In genomic region chr3:57542848-57543380, GRCm38 (mm10) we compare ENCODE assay signal across 29 mouse cellular contexts. TPM values are rescaled to one million over a fixed set of nuclear protein-coding genes. Genes with fewer than 3 reads are reported as not detected.
DNase-seq lines count a peak whose midpoint lies in the region; ATAC-seq and TF ChIP-seq lines count a peak whose summit lies in the region.
"Had no signal": no experiment of that assay in that cellular context is flagged by ENCODE, and none has a peak within 500 bp of the region (broad histone marks: within the 10 kb centered on the region; RNA-seq: fewer than 3 reads in every experiment).

No protein-coding gene starts in this region.

- peaks cover 9% of the 10 kb centered on the region for H3K79me2 ChIP-seq in heart, adult 2 months (replicated peaks; ENCODE audit: control insufficient read depth, insufficient read depth, low read length)

- ATAC-seq in midbrain, postnatal 0 days (ENCODE audit: low FRiP score), result no peak
- no peak for ATAC-seq in midbrain, embryonic 11.5 days (ENCODE audit: low FRiP score)
- no peak for ATAC-seq in erythroid progenitor cell, adult 5-6 weeks (replicated peaks; ENCODE audit: low FRiP score, poor library complexity, severe bottlenecking)
- ATAC-seq in neural tube, embryonic 15.5 days (ENCODE audit: low FRiP score), result no peak
- ATAC-seq: CD4-positive, CD25-positive, alpha-beta regulatory T cell, adult 4 months; forebrain, embryonic 15.5 days; intestine, postnatal 0 days had no signal

- no peak for TF ChIP-seq EP300 in heart, adult 2 months (IDR thresholded peaks at IDR 0.05; ENCODE audit: insufficient read depth, low read depth, low read length)

- no peak for DNase-seq in heart, adult 2 months
- DNase-seq in heart, adult 8-10 months (ENCODE audit: low spot score), result no peak
- DNase-seq in midbrain, postnatal 0 days (ENCODE audit: low spot score), result peak; percentile 10
- DNase-seq in midbrain, embryonic 11.5 days (ENCODE audit: low spot score, missing footprints), result no peak
- DNase-seq in NIH3T3 (ENCODE audit: low read depth), result peak; percentile 66
- DNase-seq: adrenal gland, adult 2 months; adrenal gland, postnatal 14 days; cerebellum, adult 11-12 months; cerebellum, adult 8-10 months; cerebellum, postnatal 10 days; cerebellum, postnatal 36 days; embryo, embryonic 11 days; gastrocnemius, postnatal 10 days; gastrocnemius, postnatal 36 days; heart, postnatal 10 days; heart, postnatal 36 days had no signal

- peak overlapping the region; percentile 40 for H3K27ac ChIP-seq in heart, adult 2 months
- H3K27ac ChIP-seq in midbrain, postnatal 0 days (ENCODE audit: low read depth, low read length), result no peak overlapping the region
- H3K27ac ChIP-seq in midbrain, embryonic 11.5 days (ENCODE audit: low read depth, low read length), result no peak overlapping the region
- no peak overlapping the region for H3K27ac ChIP-seq in neural tube, embryonic 15.5 days (replicated peaks)
- H3K27ac ChIP-seq: embryonic facial prominence, embryonic 10.5 days; embryonic facial prominence, embryonic 13.5 days; forebrain, embryonic 15.5 days; hindbrain, embryonic 10.5 days; hindbrain, embryonic 15.5 days had no signal

- H3K36me3 ChIP-seq in heart, adult 2 months (ENCODE audit: control insufficient read depth, insufficient read depth, low read length), result peaks cover 52% of the 10 kb centered on the region
- H3K36me3 ChIP-seq in midbrain, postnatal 0 days (ENCODE audit: insufficient read depth, low read length), result no peaks in the 10 kb centered on the region
- H3K36me3 ChIP-seq in midbrain, embryonic 11.5 days (ENCODE audit: control insufficient read depth, insufficient read depth, low read length), result no peaks in the 10 kb centered on the region
- H3K36me3 ChIP-seq in neural tube, embryonic 15.5 days, result no peaks in the 10 kb centered on the region
- H3K36me3 ChIP-seq: embryonic facial prominence, embryonic 10.5 days; embryonic facial prominence, embryonic 13.5 days; forebrain, embryonic 15.5 days; heart, embryonic 12.5 days; heart, embryonic 15.5 days; hindbrain, embryonic 10.5 days; hindbrain, embryonic 15.5 days had no signal

- no peak for TF ChIP-seq POLR2A in heart, adult 2 months (IDR thresholded peaks at IDR 0.05; ENCODE audit: insufficient read depth, low read depth, low read length)

- H3K4me1 ChIP-seq in heart, adult 2 months (ENCODE audit: control insufficient read depth, insufficient read depth, low read length), result peaks cover 22% of the 10 kb centered on the region
- peaks cover 3% of the 10 kb centered on the region; the same call in 1 of the 2 replicates for H3K4me1 ChIP-seq in midbrain, postnatal 0 days (ENCODE audit: insufficient read depth, low read length)
- no peaks in the 10 kb centered on the region for H3K4me1 ChIP-seq in midbrain, embryonic 11.5 days (ENCODE audit: control insufficient read depth, insufficient read depth, low read length)
- H3K4me1 ChIP-seq in neural tube, embryonic 15.5 days, result no peaks in the 10 kb centered on the region
- H3K4me1 ChIP-seq: hindbrain, embryonic 15.5 days had no signal

- no peak for TF ChIP-seq CTCF in heart, adult 2 months (IDR thresholded peaks at IDR 0.05)
- no peak for TF ChIP-seq CTCF in midbrain, postnatal 0 days (IDR thresholded peaks at IDR 0.05)

- H3K4me2 ChIP-seq in midbrain, postnatal 0 days (ENCODE audit: low read depth, low read length, poor library complexity, severe bottlenecking), result no peak overlapping the region
- H3K4me2 ChIP-seq in midbrain, embryonic 11.5 days, result no peak overlapping the region
- no peak overlapping the region for H3K4me2 ChIP-seq in neural tube, embryonic 15.5 days
- H3K4me2 ChIP-seq: embryonic facial prominence, embryonic 13.5 days; forebrain, embryonic 15.5 days; heart, embryonic 12.5 days; heart, embryonic 15.5 days; hindbrain, embryonic 15.5 days had no signal

- no peaks in the 10 kb centered on the region for H3K27me3 ChIP-seq in heart, adult 2 months (ENCODE audit: control insufficient read depth, insufficient read depth, low read length)
- H3K27me3 ChIP-seq in midbrain, postnatal 0 days (ENCODE audit: insufficient read depth, low read length), result no peaks in the 10 kb centered on the region
- no peaks in the 10 kb centered on the region for H3K27me3 ChIP-seq in midbrain, embryonic 11.5 days (ENCODE audit: control insufficient read depth, insufficient read depth, low read length)
- H3K27me3 ChIP-seq in neural tube, embryonic 15.5 days (replicated peaks), result no peaks in the 10 kb centered on the region
- H3K27me3 ChIP-seq: embryonic facial prominence, embryonic 13.5 days; forebrain, embryonic 15.5 days; heart, embryonic 12.5 days; heart, embryonic 15.5 days; hindbrain, embryonic 15.5 days had no signal

- H3K4me3 ChIP-seq in heart, adult 2 months, result no peak overlapping the region
- H3K4me3 ChIP-seq in midbrain, postnatal 0 days (ENCODE audit: low read depth, low read length), result no peak overlapping the region
- no peak overlapping the region for H3K4me3 ChIP-seq in midbrain, embryonic 11.5 days (ENCODE audit: low read depth, low read length)
- H3K4me3 ChIP-seq in neural tube, embryonic 15.5 days (replicated peaks), result no peak overlapping the region
- H3K4me3 ChIP-seq: embryonic facial prominence, embryonic 10.5 days; embryonic facial prominence, embryonic 13.5 days; erythroblast, embryonic 14.5 days; forebrain, embryonic 15.5 days; heart, embryonic 12.5 days; heart, embryonic 15.5 days; hindbrain, embryonic 10.5 days; hindbrain, embryonic 15.5 days had no signal

- H3K9ac ChIP-seq in heart, adult 2 months (ENCODE audit: low read depth, low read length), result no peak overlapping the region
- no peak overlapping the region for H3K9ac ChIP-seq in midbrain, postnatal 0 days (replicated peaks; ENCODE audit: low read length, poor library complexity, severe bottlenecking)
- H3K9ac ChIP-seq in midbrain, embryonic 11.5 days (ENCODE audit: low read length), result no peak overlapping the region
- H3K9ac ChIP-seq in neural tube, embryonic 15.5 days (replicated peaks), result no peak overlapping the region
- H3K9ac ChIP-seq: embryonic facial prominence, embryonic 13.5 days; forebrain, embryonic 15.5 days; heart, embryonic 12.5 days; heart, embryonic 15.5 days; hindbrain, embryonic 15.5 days had no signal

- H3K9me3 ChIP-seq in midbrain, postnatal 0 days (ENCODE audit: low read length), result no peaks in the 10 kb centered on the region
- H3K9me3 ChIP-seq in midbrain, embryonic 11.5 days (ENCODE audit: control insufficient read depth, low read length), result no peaks in the 10 kb centered on the region
- no peaks in the 10 kb centered on the region for H3K9me3 ChIP-seq in neural tube, embryonic 15.5 days (replicated peaks)
- H3K9me3 ChIP-seq: embryonic facial prominence, embryonic 10.5 days; embryonic facial prominence, embryonic 13.5 days; forebrain, embryonic 15.5 days; heart, embryonic 12.5 days; heart, embryonic 15.5 days; hindbrain, embryonic 10.5 days; hindbrain, embryonic 15.5 days had no signal

- intact Hi-C loops in heart, adult 2 months (cut with DNase I), result loop anchor here (2.0 to 5.0 kb wide), 2 partner anchors 32 to 36 kb away; partner anchors contain the start of gene Wwtr1

RNA-seq across cellular contexts. Expression of gene Wwtr1, which starts 32.8 kb away (rescaled TPM):
- total RNA-seq in heart, adult 2 months (2021), result 10 to 100 TPM; 46.5 to 49.1 TPM
- polyA plus RNA-seq in heart, adult 2 months (2012; rRNA removed), result 28.2 and 40.6 TPM in 2 replicates
- 10 to 100 TPM; 39.7 to 50.1 (median 46.3) TPM for total RNA-seq in heart, adult 8-10 months (2022)
- total RNA-seq in midbrain, postnatal 0 days (2014; rRNA removed), result 27.2 and 28.0 TPM in 2 replicates
- polyA plus RNA-seq in midbrain, postnatal 0 days (2015; fragmentation: Nextera tagmentation; extraction: Ambion mirVana), result 7.5 and 8.6 TPM in 2 replicates
- polyA plus RNA-seq in midbrain, embryonic 11.5 days (2014; fragmentation: Nextera tagmentation; extraction: Ambion mirVana), result 10.1 and 11.2 TPM in 2 replicates
- not detected in 2 replicates for total RNA-seq in erythroid progenitor cell, adult 5-6 weeks (2015; ENCODE audit: low replicate concordance)
- total RNA-seq in erythroid progenitor cell, adult 5-6 weeks (2017; ENCODE audit: low replicate concordance), result 0.26 TPM in 1 of 2 replicates, not detected in the other
- 8.1 and 10.7 TPM in 2 replicates for polyA plus RNA-seq in neural tube, embryonic 15.5 days (2015; fragmentation: Nextera tagmentation; extraction: Ambion mirVana)
- total RNA-seq: granulocyte monocyte progenitor cell, adult 5-6 weeks had no signal
- polyA plus RNA-seq: CD4-positive, CD25-positive, alpha-beta regulatory T cell, adult 4 months; erythroblast, embryonic 14.5 days had no signal

Comparison
In these comparisons a context has a peak if more than half of its experiments do, and no peak if none do; other contexts are left out.
1. DNase-seq: peak in midbrain, postnatal 0 days (single experiment) and NIH3T3 (single experiment); none in heart, adult 2 months (0 of 2), heart, adult 8-10 months (single experiment) and midbrain, embryonic 11.5 days (single experiment).
2. RNA of gene Wwtr1, which starts 32.8 kb away (total RNA-seq): 46.5 to 49.1 TPM in heart, adult 2 months, 39.7 to 50.1 TPM in heart, adult 8-10 months and 27.2 to 28.0 TPM in midbrain, postnatal 0 days; 0.26 TPM in erythroid progenitor cell, adult 5-6 weeks; every median in the first group is over 10 times any median in the second.